19 mouse cellular contexts compared by ENCODE assay signal in the genomic region with DNA sequence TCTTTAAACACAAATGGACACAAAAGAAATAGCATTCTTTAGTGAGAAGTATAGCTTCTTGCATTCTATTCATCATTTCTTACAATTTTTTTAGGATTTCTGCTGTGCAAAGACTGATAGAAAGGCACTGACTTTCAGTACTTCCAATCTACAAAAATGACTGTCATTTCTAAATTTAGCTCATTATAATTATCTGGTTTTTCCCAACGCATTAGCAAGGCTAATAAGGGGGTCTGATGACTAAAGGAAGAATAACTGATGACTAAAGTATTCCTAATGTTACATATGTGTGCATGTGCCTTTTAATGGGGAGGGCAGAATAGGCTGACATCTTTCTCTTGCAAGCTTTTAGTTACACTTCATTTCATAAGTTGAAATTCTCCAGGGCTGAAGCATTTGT.
DNase-seq lines count a peak whose midpoint lies in the region; ATAC-seq and TF ChIP-seq lines count a peak whose summit lies in the region.
"Had no signal": no experiment of that assay in that cellular context is flagged by ENCODE, and none has a peak within 500 bp of the region (broad histone marks: within the 10 kb centered on the region; RNA-seq: fewer than 3 reads in every experiment).

No protein-coding gene starts in this region.

- H3K4me2 ChIP-seq in forebrain, embryonic 16.5 days (ENCODE audit: low read length) = no peak overlapping the region
- no peak overlapping the region for H3K4me2 ChIP-seq in forebrain, embryonic 15.5 days (replicated peaks)
- peak overlapping the region; percentile 56; the same call in 1 of the 2 replicates for H3K4me2 ChIP-seq in CH12.LX (ENCODE audit: insufficient read depth, low read depth, poor library complexity, severe bottlenecking)
- H3K4me2 ChIP-seq in hindbrain, postnatal 0 days (ENCODE audit: low read depth, low read length) = no peak overlapping the region
- H3K4me2 ChIP-seq: embryonic facial prominence, embryonic 12.5 days had no signal

- no peak for TF ChIP-seq POLR2A in CH12.LX (IDR thresholded peaks at IDR 0.05; ENCODE audit: low read depth, low read length)
- no peak for TF ChIP-seq POLR2A in embryonic fibroblast, embryonic 13.5 days (IDR thresholded peaks at IDR 0.05; ENCODE audit: low read depth, low read length)

- H3K9ac ChIP-seq in forebrain, embryonic 16.5 days (replicated peaks; ENCODE audit: low read depth, low read length) = no peak overlapping the region
- no peak overlapping the region for H3K9ac ChIP-seq in forebrain, embryonic 15.5 days (replicated peaks)
- peak overlapping the region; percentile 48; the same call in 1 of the 2 replicates for H3K9ac ChIP-seq in CH12.LX (ENCODE audit: insufficient read depth, low read depth)
- H3K9ac ChIP-seq in hindbrain, postnatal 0 days (replicated peaks; ENCODE audit: low read length) = no peak overlapping the region
- H3K9ac ChIP-seq: embryonic facial prominence, embryonic 12.5 days had no signal

- H3K9me3 ChIP-seq in forebrain, embryonic 16.5 days (ENCODE audit: control insufficient read depth, low read length) = no peaks in the 10 kb centered on the region
- no peaks in the 10 kb centered on the region for H3K9me3 ChIP-seq in forebrain, embryonic 15.5 days
- no peaks in the 10 kb centered on the region for H3K9me3 ChIP-seq in CH12.LX (replicated peaks; ENCODE audit: low read length)
- no peaks in the 10 kb centered on the region for H3K9me3 ChIP-seq in hindbrain, postnatal 0 days (ENCODE audit: low read length)
- H3K9me3 ChIP-seq: embryonic facial prominence, embryonic 10.5 days; embryonic facial prominence, embryonic 12.5 days; G1E had no signal

- peak; percentile 63; the same call in 1 of the 2 replicates for ATAC-seq in forebrain, embryonic 16.5 days
- no peak for ATAC-seq in forebrain, embryonic 15.5 days (replicated peaks)
- no peak for ATAC-seq in hindbrain, postnatal 0 days

- no peaks in the 10 kb centered on the region for H3K4me1 ChIP-seq in forebrain, embryonic 16.5 days (replicated peaks; ENCODE audit: control insufficient read depth, insufficient read depth, low read length)
- H3K4me1 ChIP-seq in forebrain, embryonic 15.5 days = no peaks in the 10 kb centered on the region
- H3K4me1 ChIP-seq in CH12.LX (ENCODE audit: control insufficient read depth in 1 of 2, insufficient read depth in 2 of 2) = peaks cover 5 to 16% of the 10 kb centered on the region in 2 experiments; a peak in 2 of 4 replicates
- H3K4me1 ChIP-seq in embryonic fibroblast, embryonic 13.5 days (ENCODE audit: control insufficient read depth, insufficient read depth, low read length) = no peaks in the 10 kb centered on the region; the same call in 1 of the 2 replicates
- no peaks in the 10 kb centered on the region for H3K4me1 ChIP-seq in hindbrain, postnatal 0 days (ENCODE audit: insufficient read depth, low read length)
- H3K4me1 ChIP-seq: embryonic facial prominence, embryonic 10.5 days; embryonic facial prominence, embryonic 12.5 days had no signal

- H3K36me3 ChIP-seq in forebrain, embryonic 16.5 days (ENCODE audit: control insufficient read depth, insufficient read depth) = no peaks in the 10 kb centered on the region
- no peaks in the 10 kb centered on the region for H3K36me3 ChIP-seq in forebrain, embryonic 15.5 days
- H3K36me3 ChIP-seq in CH12.LX (replicated peaks in 1 of 2; ENCODE audit: control insufficient read depth in 1 of 2, insufficient read depth in 1 of 2, low read length in 1 of 2) = peaks cover 0 to 2% of the 10 kb centered on the region in 2 experiments
- no peaks in the 10 kb centered on the region for H3K36me3 ChIP-seq in hindbrain, postnatal 0 days (ENCODE audit: insufficient read depth, low read length)
- H3K36me3 ChIP-seq: embryonic facial prominence, embryonic 10.5 days; embryonic facial prominence, embryonic 12.5 days; G1E had no signal

- 52% methylated on average over 1 of the region's 1 CpGs for WGBS in forebrain, embryonic 16.5 days
- 75% methylated on average over 1 of the region's 1 CpGs for WGBS in forebrain, embryonic 15.5 days
- WGBS in hindbrain, postnatal 0 days = 78% methylated on average over 1 of the region's 1 CpGs

- dilution Hi-C loops in CH12.LX (cut with MboI; ENCODE audit: extremely low pct_ligation_motif_present, extremely low pct_unique_long_range_greater_than_20kb, low sequenced_read_pairs) = no loop called here

- H3K27ac ChIP-seq in forebrain, embryonic 16.5 days (ENCODE audit: low read length) = no peak overlapping the region
- H3K27ac ChIP-seq in forebrain, embryonic 15.5 days (replicated peaks) = no peak overlapping the region
- peak overlapping the region; percentile 91 for H3K27ac ChIP-seq in CH12.LX (ENCODE audit: insufficient read depth, low read depth)
- H3K27ac ChIP-seq in embryonic fibroblast, embryonic 13.5 days (ENCODE audit: insufficient read depth, low read length) = peak overlapping the region; percentile 84
- no peak overlapping the region for H3K27ac ChIP-seq in hindbrain, postnatal 0 days
- H3K27ac ChIP-seq: embryonic facial prominence, embryonic 10.5 days; embryonic facial prominence, embryonic 12.5 days had no signal

- H3K27me3 ChIP-seq in forebrain, embryonic 16.5 days (replicated peaks; ENCODE audit: control insufficient read depth, insufficient read depth, low read length) = no peaks in the 10 kb centered on the region
- no peaks in the 10 kb centered on the region for H3K27me3 ChIP-seq in forebrain, embryonic 15.5 days
- H3K27me3 ChIP-seq in CH12.LX (replicated peaks) = no peaks in the 10 kb centered on the region
- H3K27me3 ChIP-seq in hindbrain, postnatal 0 days (ENCODE audit: insufficient read depth, low read length) = no peaks in the 10 kb centered on the region
- H3K27me3 ChIP-seq: embryonic facial prominence, embryonic 12.5 days had no signal

- TF ChIP-seq RAD21 in CH12.LX (IDR thresholded peaks at IDR 0.05; ENCODE audit: low read depth, low read length) = no peak

- H3K4me3 ChIP-seq in forebrain, embryonic 16.5 days (replicated peaks; ENCODE audit: low read length) = no peak overlapping the region
- no peak overlapping the region for H3K4me3 ChIP-seq in forebrain, embryonic 15.5 days
- H3K4me3 ChIP-seq in CH12.LX (replicated peaks in 1 of 3; ENCODE audit: low read depth in 2 of 3, low read length in 2 of 3, poor library complexity in 1 of 3) = no peak overlapping the region
- no peak overlapping the region for H3K4me3 ChIP-seq in embryonic fibroblast, embryonic 13.5 days (ENCODE audit: insufficient read depth, low read length)
- no peak overlapping the region for H3K4me3 ChIP-seq in hindbrain, postnatal 0 days (ENCODE audit: low read length)
- H3K4me3 ChIP-seq: embryonic facial prominence, embryonic 10.5 days; embryonic facial prominence, embryonic 12.5 days; erythroblast, embryonic 14.5 days had no signal

- 0 out of 2 replicates have a peak, but pooled peaks cover 2% of the 10 kb centered on the region for H3K79me2 ChIP-seq in CH12.LX (replicated peaks; ENCODE audit: control insufficient read depth, extremely low read depth, insufficient read depth, poor library complexity, severe bottlenecking)

- TF ChIP-seq CTCF in CH12.LX (conservative IDR thresholded peaks at IDR 0.05 in 1 of 2, IDR thresholded peaks at IDR 0.05 in 1 of 2; ENCODE audit: low read depth in 2 of 2, low read length in 2 of 2) = no peak
- no peak for TF ChIP-seq CTCF in embryonic fibroblast, embryonic 13.5 days (IDR thresholded peaks at IDR 0.05; ENCODE audit: borderline replicate concordance, insufficient read depth, low read length)
- TF ChIP-seq CTCF in hindbrain, postnatal 0 days (IDR thresholded peaks at IDR 0.05; ENCODE audit: low read depth) = no peak

- peak; percentile 88 for TF ChIP-seq EP300 in CH12.LX (IDR thresholded peaks at IDR 0.05; ENCODE audit: low read length)

- in situ Hi-C loops in CH12.LX (cut with MboI; ENCODE audit: low pct_ligation_motif_present, low pct_unique_long_range_greater_than_20kb, low sequenced_read_pairs) = no loop called here

- peak; percentile 40 for DNase-seq in CH12.LX (ENCODE audit: extremely low read depth)
- peak; percentile 9 for DNase-seq in Muller cell, postnatal 12 days (ENCODE audit: inconsistent ontology term)
- DNase-seq in urinary bladder, adult 2 months (ENCODE audit: low spot score) = no peak
- no peak for DNase-seq in hindbrain, postnatal 0 days (ENCODE audit: low spot score)
- DNase-seq: adrenal gland, adult 2 months; adrenal gland, postnatal 10 days; adrenal gland, postnatal 25 days; cerebellum, adult 11-12 months; cerebellum, adult 2 months; cerebellum, adult 9-10 months; cerebellum, postnatal 10 days; cerebellum, postnatal 25 days had no signal

TF ChIP-seq in CH12.LX, 34 proteins besides CTCF, POLR2A, EP300 and RAD21 (continues in another document):
- TF ChIP-seq SMC3 (IDR thresholded peaks at IDR 0.05; ENCODE audit: low read depth, low read length) (no peak), KAT2A (IDR thresholded peaks at IDR 0.05; ENCODE audit: insufficient replicate concordance, low read length) (no peak), CHD2 (IDR thresholded peaks at IDR 0.05; ENCODE audit: low read length) (peak; percentile 71), IRF4 (IDR thresholded peaks at IDR 0.05; ENCODE audit: low read depth, low read length) (peak; percentile 96), MAZ (IDR thresholded peaks at IDR 0.05; ENCODE audit: low read depth, low read length) (0 out of 2 replicates have a peak, but pooled peaks have one; percentile 46), USF2 (conservative IDR thresholded peaks at IDR 0.05; ENCODE audit: low read depth, low read length) (no peak), HCFC1 (IDR thresholded peaks at IDR 0.05; ENCODE audit: low read depth, low read length) (peak; percentile 31; the same call in 1 of the 2 replicates), JUND (conservative IDR thresholded peaks at IDR 0.05; ENCODE audit: low read depth, low read length) (peak; percentile 90), GABPA (IDR thresholded peaks at IDR 0.05; ENCODE audit: insufficient replicate concordance, low read depth, low read length) (no peak), JUN (IDR thresholded peaks at IDR 0.05; ENCODE audit: insufficient read depth, low read depth, low read length) (peak; percentile 87), ZNF384 (IDR thresholded peaks at IDR 0.05; ENCODE audit: low read depth, low read length) (peak; percentile 64), TCF12 (IDR thresholded peaks at IDR 0.05; ENCODE audit: low read depth, low read length) (peak; percentile 43), ZKSCAN1 (IDR thresholded peaks at IDR 0.05; ENCODE audit: borderline replicate concordance, low read depth, low read length) (no peak), BHLHE40 (IDR thresholded peaks at IDR 0.05; ENCODE audit: low read depth, low read length) (peak; percentile 92), RCOR1 (conservative IDR thresholded peaks at IDR 0.05; ENCODE audit: low read depth, low read length) (peak; percentile 18; the same call in 1 of the 2 replicates), MEF2A (IDR thresholded peaks at IDR 0.05; ENCODE audit: borderline replicate concordance, low read depth, low read length) (peak; percentile 98), USF1 (IDR thresholded peaks at IDR 0.05; ENCODE audit: low read depth, low read length) (no peak), NRF1 (IDR thresholded peaks at IDR 0.05; ENCODE audit: low read depth, low read length) (no peak), CHD1 (IDR thresholded peaks at IDR 0.05; ENCODE audit: low read depth, low read length) (no peak)

Comparison
In these comparisons a context has a peak if more than half of its experiments do, and no peak if none do; other contexts are left out.
1. H3K27ac ChIP-seq: peak in CH12.LX (single experiment) and embryonic fibroblast, embryonic 13.5 days (single experiment); none in forebrain, embryonic 16.5 days (single experiment), forebrain, embryonic 15.5 days (single experiment) and hindbrain, postnatal 0 days (single experiment).
2. DNase-seq: peak in CH12.LX (single experiment) and Muller cell, postnatal 12 days (single experiment); none in urinary bladder, adult 2 months (single experiment) and hindbrain, postnatal 0 days (single experiment).